Mouse (Mus musculus) brain, embryonic 14.5 days (tissue): Measurements from ENCODE around the gene Itpr2. TPM values are rescaled to one million over a fixed set of nuclear protein-coding genes. Genes with fewer than 3 reads are reported as not detected.

Experiments
- DNase-seq: peaks from one replicate; pipeline ENCODE4 v3.0.0-alpha.2; 2011; ENCODE audit warnings: low read depth
- CTCF ChIP-seq: fragments of 200-500 bp; IDR thresholded peaks from 2 replicates; pipeline ENCODE4 v1.5.1; 2012; ENCODE audit warnings: inconsistent platforms, mild to moderate bottlenecking, moderate library complexity, borderline replicate concordance; ENCODE audit not compliant: insufficient read depth, insufficient read length; ENCODE audit errors: extremely low read depth
- POLR2A ChIP-seq: fragments of 200-500 bp; IDR thresholded peaks from 2 replicates; pipeline ENCODE4 v1.6.1; 2012; ENCODE audit warnings: mild to moderate bottlenecking, inconsistent platforms, borderline replicate concordance; ENCODE audit not compliant: poor library complexity, insufficient read depth, insufficient read length, severe bottlenecking; ENCODE audit errors: extremely low read depth
- polyA plus RNA-seq: library from polyadenylated mRNA; depleted of rRNA; stranded (reverse); fragments of >200 nt; gene quantifications from 2 replicates; pipeline ENCODE4 v1.2.3, GENCODE M21; 2012; rRNA removed

The Itpr2 gene
- polyA plus RNA-seq, 1 experiment = 2.6 TPM

- TF ChIP-seq POLR2A (no peak), CTCF (no peak)
- no peak for DNase-seq
These were observed 429.2 kb downstream of the Itpr2 start for GRCm38 (mm10) chr6:146072842-146073241.

- DNase-seq = no peak
- no peak for TF ChIP-seq POLR2A
- TF ChIP-seq CTCF = no peak
These were observed 430.1 kb downstream of the Itpr2 start for GRCm38 (mm10) chr6:146071883-146072282.

Other genes with a start within 250 kb of the Itpr2 start
- gene Fgfr1op2, start 75.0 kb upstream of the Itpr2 start, polyA plus RNA-seq = 33.0 and 33.9 TPM in 2 replicates
- gene Ints13, start 75.6 kb upstream of the Itpr2 start, polyA plus RNA-seq = 53.3 and 55.3 TPM in 2 replicates
- gene Med21, start 140.3 kb upstream of the Itpr2 start, polyA plus RNA-seq = 67.4 and 83.5 TPM in 2 replicates
- gene Tm7sf3, start 140.6 kb upstream of the Itpr2 start, polyA plus RNA-seq = 14.5 and 16.7 TPM in 2 replicates
- gene Stk38l, start 222.8 kb upstream of the Itpr2 start, polyA plus RNA-seq = 6.4 and 7.8 TPM in 2 replicates